Mouse (Mus musculus): ENCODE measurements at regions not wholly inside any gene's neighbourhood (a gene's known extent, or its start where the extent isn't known, plus 50 kb on each side); places are given as distances from the start of the nearest gene placed in this dataset.

DNA sequence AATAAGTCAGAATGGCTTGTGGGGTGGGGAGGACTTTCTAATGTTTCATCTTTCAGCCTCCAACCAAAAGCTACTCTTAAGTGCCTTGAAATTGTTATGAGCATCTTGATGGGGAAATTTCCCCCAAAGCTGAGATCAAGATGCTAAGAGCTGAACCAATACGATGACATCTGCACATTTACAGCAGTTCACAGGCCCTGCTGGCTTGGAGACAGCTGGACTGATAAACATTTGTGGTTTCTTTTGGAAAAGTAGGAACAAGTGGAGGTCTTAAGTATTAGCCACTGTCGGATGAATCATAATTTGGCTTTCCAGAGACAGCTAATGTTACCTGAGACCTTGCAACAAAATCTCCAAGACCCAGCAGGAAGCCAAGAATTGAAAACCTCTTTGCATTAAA lies 78.4 kb upstream of the Pabpc6 start:
- Histone ChIP-seq H3K9ac (ENCODE audit: low read length) (no peak overlapping the region), H3K36me3 (ENCODE audit: control insufficient read depth, insufficient read depth, low read length) (no peaks in the 10 kb centered on the region), H3K27ac (ENCODE audit: low read depth, low read length) (no peak overlapping the region), H3K4me3 (ENCODE audit: low read depth, low read length) (no peak overlapping the region), H3K9me3 (replicated peaks; ENCODE audit: control insufficient read depth, low read length) (no peaks in the 10 kb centered on the region), H3K4me2 (ENCODE audit: low read length) (no peak overlapping the region), H3K27me3 (replicated peaks; ENCODE audit: control insufficient read depth, insufficient read depth, low read length) (no peaks in the 10 kb centered on the region), H3K4me1 (ENCODE audit: control insufficient read depth, insufficient read depth, low read length) (no peaks in the 10 kb centered on the region)
- DNase-seq (ENCODE audit: low spot score) (no peak), ATAC-seq (no peak)
- WGBS, result 95% methylated on average over 2 of the region's 2 CpGs

DNA sequence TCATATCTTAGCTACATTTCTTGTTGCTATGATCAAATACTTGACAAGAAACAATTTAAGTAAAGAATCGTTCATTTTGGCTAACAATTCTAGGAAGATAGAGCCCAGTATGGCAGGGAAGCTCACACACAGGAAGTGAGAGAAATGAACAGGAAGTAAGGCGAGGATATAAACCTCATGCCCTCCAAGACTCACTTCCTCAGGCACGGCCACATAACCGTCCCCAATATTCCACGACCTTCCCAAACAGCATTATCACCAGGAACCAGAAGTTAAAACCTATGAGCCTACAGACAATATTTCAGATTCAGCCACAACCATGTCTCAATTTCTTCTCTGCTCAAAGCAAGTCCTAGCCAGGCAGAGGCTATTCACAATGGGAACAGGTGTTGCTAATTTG lies 73.8 kb upstream of the Pabpc6 start:
- no peaks in the 10 kb centered on the region for H3K9me3 ChIP-seq (replicated peaks; ENCODE audit: control insufficient read depth, low read length)
- ATAC-seq (no peak), DNase-seq (ENCODE audit: low spot score) (no peak)
- H3K4me3 ChIP-seq (ENCODE audit: low read depth, low read length), result no peak overlapping the region
- no peaks in the 10 kb centered on the region for H3K27me3 ChIP-seq (replicated peaks; ENCODE audit: control insufficient read depth, insufficient read depth, low read length)
- H3K9ac ChIP-seq (ENCODE audit: low read length), result no peak overlapping the region
- 94% methylated on average over 5 of the region's 5 CpGs for WGBS
- no peak overlapping the region for H3K4me2 ChIP-seq (ENCODE audit: low read length)
- no peaks in the 10 kb centered on the region for H3K4me1 ChIP-seq (ENCODE audit: control insufficient read depth, insufficient read depth, low read length)
- no peaks in the 10 kb centered on the region for H3K36me3 ChIP-seq (ENCODE audit: control insufficient read depth, insufficient read depth, low read length)
- no peak overlapping the region for H3K27ac ChIP-seq (ENCODE audit: low read depth, low read length)

- H3K4me2 ChIP-seq (ENCODE audit: low read length), result no peak overlapping the region
- H3K9ac ChIP-seq (ENCODE audit: low read length), result no peak overlapping the region
- no peaks in the 10 kb centered on the region for H3K27me3 ChIP-seq (replicated peaks; ENCODE audit: control insufficient read depth, insufficient read depth, low read length)
- H3K4me3 ChIP-seq (ENCODE audit: low read depth, low read length), result no peak overlapping the region
- 47% methylated on average over 5 of the region's 5 CpGs for WGBS
- no peak overlapping the region for H3K27ac ChIP-seq (ENCODE audit: low read depth, low read length)
- no peaks in the 10 kb centered on the region for H3K36me3 ChIP-seq (ENCODE audit: control insufficient read depth, insufficient read depth, low read length)
- no peaks in the 10 kb centered on the region for H3K9me3 ChIP-seq (replicated peaks; ENCODE audit: control insufficient read depth, low read length)
- DNase-seq (ENCODE audit: low spot score) (peak; percentile 59), ATAC-seq (no peak)
- H3K4me1 ChIP-seq (ENCODE audit: control insufficient read depth, insufficient read depth, low read length), result no peaks in the 10 kb centered on the region
Measured at GRCm38 (mm10) chr17:9741321-9741720, 71.8 kb upstream of the Pabpc6 start.

DNA sequence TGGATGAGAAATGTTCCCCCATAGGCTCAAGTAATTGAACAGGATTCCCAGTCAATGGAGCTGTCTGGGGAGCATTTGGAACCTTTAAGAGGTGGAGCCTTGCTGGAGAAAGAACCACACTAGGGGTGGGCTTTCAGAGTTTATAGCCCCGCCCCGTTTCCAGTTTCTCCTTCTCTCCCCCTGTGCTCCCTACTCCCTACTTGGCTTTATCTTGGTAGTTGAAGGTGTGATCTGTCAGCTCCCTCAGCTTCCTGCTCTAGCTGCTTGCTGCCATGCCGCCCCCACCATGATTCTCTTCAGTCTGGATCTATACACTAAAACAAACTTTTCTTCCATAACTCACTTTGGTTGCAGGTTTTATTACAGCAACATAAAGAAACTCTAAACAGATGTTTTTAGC lies 59.5 kb upstream of the Pabpc6 start:
- Histone ChIP-seq H3K27me3 (replicated peaks; ENCODE audit: control insufficient read depth, insufficient read depth, low read length) (no peaks in the 10 kb centered on the region), H3K9ac (ENCODE audit: low read length) (no peak overlapping the region), H3K4me1 (ENCODE audit: control insufficient read depth, insufficient read depth, low read length) (peaks cover 6% of the 10 kb centered on the region), H3K36me3 (ENCODE audit: control insufficient read depth, insufficient read depth, low read length) (no peaks in the 10 kb centered on the region), H3K4me2 (ENCODE audit: low read length) (no peak overlapping the region), H3K27ac (ENCODE audit: low read depth, low read length) (no peak overlapping the region), H3K9me3 (replicated peaks; ENCODE audit: control insufficient read depth, low read length) (no peaks in the 10 kb centered on the region), H3K4me3 (ENCODE audit: low read depth, low read length) (no peak overlapping the region)
- whole genome bisulfite sequencing, result 83% methylated on average over 3 of the region's 3 CpGs
- no peak for DNase-seq (ENCODE audit: low spot score)
- ATAC-seq, result no peak

DNA sequence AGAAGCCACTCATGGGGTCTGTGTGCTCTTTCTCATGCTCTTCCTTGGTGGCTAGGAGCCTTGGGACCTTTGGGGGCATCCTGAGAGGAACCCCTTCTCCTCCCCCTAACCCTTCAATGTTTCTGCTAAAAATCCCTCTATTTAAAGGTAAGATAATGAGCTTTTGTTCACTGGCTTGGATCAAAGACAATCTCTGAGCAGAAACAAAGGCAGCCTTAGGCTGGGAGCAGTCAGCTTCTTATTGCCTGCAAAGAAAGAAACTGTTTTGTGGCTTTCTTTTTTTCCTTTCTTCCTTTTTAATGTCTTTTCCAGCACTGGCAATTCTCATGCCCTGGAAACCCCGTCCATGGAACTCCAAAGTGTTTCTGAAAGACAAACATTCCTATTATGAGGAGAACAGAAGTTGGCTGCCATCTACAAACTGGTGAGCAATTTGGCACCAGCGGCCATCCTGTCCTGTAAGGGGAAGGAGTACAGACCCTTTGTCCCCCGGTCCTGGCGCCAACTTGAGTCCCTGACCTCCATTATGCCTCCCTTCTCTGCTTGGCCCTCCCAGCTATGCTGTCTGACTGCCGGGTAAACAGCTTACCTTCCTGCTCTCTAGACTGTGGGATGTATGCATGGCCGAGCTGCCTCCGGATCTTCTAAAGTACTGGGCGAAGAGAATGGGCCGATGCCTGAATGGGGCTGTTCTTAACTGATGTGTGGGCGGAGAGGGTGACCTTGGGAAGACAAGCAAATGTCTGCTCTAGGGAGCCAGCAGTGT lies 56.4 kb upstream of the Pabpc6 start:
- H3K4me1 ChIP-seq (ENCODE audit: control insufficient read depth, insufficient read depth, low read length), result peaks cover 19% of the 10 kb centered on the region
- H3K4me3 ChIP-seq (ENCODE audit: low read depth, low read length), result no peak overlapping the region
- H3K36me3 ChIP-seq (ENCODE audit: control insufficient read depth, insufficient read depth, low read length), result no peaks in the 10 kb centered on the region
- H3K27me3 ChIP-seq (replicated peaks; ENCODE audit: control insufficient read depth, insufficient read depth, low read length), result no peaks in the 10 kb centered on the region
- H3K27ac ChIP-seq (ENCODE audit: low read depth, low read length), result peak overlapping the region; percentile 56
- no peaks in the 10 kb centered on the region for H3K9me3 ChIP-seq (replicated peaks; ENCODE audit: control insufficient read depth, low read length)
- ATAC-seq, result peak; percentile 80
- no peak overlapping the region for H3K9ac ChIP-seq (ENCODE audit: low read length)
- H3K4me2 ChIP-seq (ENCODE audit: low read length), result no peak overlapping the region
- peak; percentile 88 for DNase-seq (ENCODE audit: low spot score)
- 13% methylated on average over 10 of the region's 10 CpGs for WGBS

- Histone ChIP-seq H3K27ac (ENCODE audit: low read depth, low read length) (peak overlapping the region; percentile 48; the same call in 1 of the 2 replicates), H3K27me3 (replicated peaks; ENCODE audit: control insufficient read depth, insufficient read depth, low read length) (no peaks in the 10 kb centered on the region), H3K4me1 (ENCODE audit: control insufficient read depth, insufficient read depth, low read length) (peaks cover 19% of the 10 kb centered on the region), H3K36me3 (ENCODE audit: control insufficient read depth, insufficient read depth, low read length) (no peaks in the 10 kb centered on the region), H3K9ac (ENCODE audit: low read length) (no peak overlapping the region), H3K9me3 (replicated peaks; ENCODE audit: control insufficient read depth, low read length) (no peaks in the 10 kb centered on the region), H3K4me3 (ENCODE audit: low read depth, low read length) (no peak overlapping the region), H3K4me2 (ENCODE audit: low read length) (no peak overlapping the region)
- ATAC-seq (no peak), DNase-seq (ENCODE audit: low spot score) (peak; percentile 75)
- 10% methylated on average over 4 of the region's 4 CpGs for WGBS
Measured at GRCm38 (mm10) chr17:9723484-9723883, 54.0 kb upstream of the Pabpc6 start.

- Histone ChIP-seq H3K9me3 (replicated peaks; ENCODE audit: control insufficient read depth, low read length) (no peaks in the 10 kb centered on the region), H3K4me3 (ENCODE audit: low read depth, low read length) (no peak overlapping the region), H3K4me1 (ENCODE audit: control insufficient read depth, insufficient read depth, low read length) (peaks cover 19% of the 10 kb centered on the region), H3K27ac (ENCODE audit: low read depth, low read length) (no peak overlapping the region), H3K27me3 (replicated peaks; ENCODE audit: control insufficient read depth, insufficient read depth, low read length) (no peaks in the 10 kb centered on the region), H3K4me2 (ENCODE audit: low read length) (no peak overlapping the region), H3K9ac (ENCODE audit: low read length) (no peak overlapping the region), H3K36me3 (ENCODE audit: control insufficient read depth, insufficient read depth, low read length) (no peaks in the 10 kb centered on the region)
- no peak for ATAC-seq
- WGBS, result 3% methylated on average over 4 of the region's 4 CpGs
- peak; percentile 20 for DNase-seq (ENCODE audit: low spot score)
Measured at GRCm38 (mm10) chr17:9722709-9723108, 53.2 kb upstream of the Pabpc6 start.

Measured in forebrain, embryonic 14.5 days (tissue).